Mouse (Mus musculus) mouse trophoblast stem cell (cell line): ENCODE results near the gene Fut8.
"Not testable (repeated sequence)": the region's sequence is repeated elsewhere in the genome, so short reads cannot be mapped to it uniquely, and the experiment has no call there.

Experiments used
- in situ Hi-C, 2 experiments: fragments of 300-500 bp; cut with MseI, MboI; formaldehyde crosslinking; loops; 2 replicates in 1 of 2; 3 replicates in 1 of 2; pipeline ENCODE4 v1.15.1; 2025

The Fut8 gene

GRCm38 (mm10) chr12:77498153-77498552 lies 260.2 kb downstream of the Fut8 start:
- in situ Hi-C loops, result no loop called here

GRCm38 (mm10) chr12:77500439-77501055 lies 262.6 kb downstream of the Fut8 start:
- in situ Hi-C loops, result no loop called here

- in situ Hi-C loops, result no loop called here
These were observed 263.7 kb downstream of the Fut8 start for GRCm38 (mm10) chr12:77501466-77502240.

GRCm38 (mm10) chr12:77502243-77502642 lies 264.3 kb downstream of the Fut8 start:
- in situ Hi-C loops, result no loop called here

GRCm38 (mm10) chr12:77505431-77505830 lies 267.5 kb downstream of the Fut8 start:
- in situ Hi-C loops, result no loop called here

GRCm38 (mm10) chr12:77507770-77508169 lies 269.8 kb downstream of the Fut8 start:
- in situ Hi-C loops, result no loop called here

- in situ Hi-C loops, result no loop called here
These were observed 272.8 kb downstream of the Fut8 start for GRCm38 (mm10) chr12:77510758-77511157.

GRCm38 (mm10) chr12:77511206-77511605 lies 273.3 kb downstream of the Fut8 start:
- in situ Hi-C loops, result no loop called here

GRCm38 (mm10) chr12:77511631-77512030 lies 273.7 kb downstream of the Fut8 start:
- in situ Hi-C loops, result no loop called here

GRCm38 (mm10) chr12:77516805-77517204 lies 278.9 kb downstream of the Fut8 start:
- in situ Hi-C loops, result no loop called here

- in situ Hi-C loops, result no loop called here
These were observed 279.8 kb downstream of the Fut8 start for GRCm38 (mm10) chr12:77517691-77518090.

- in situ Hi-C loops, result no loop called here
These were observed 281.7 kb downstream of the Fut8 start for GRCm38 (mm10) chr12:77519534-77520102.

- in situ Hi-C loops, result not testable (repeated sequence)
These were observed 286.1 kb downstream of the Fut8 start for GRCm38 (mm10) chr12:77524014-77524413.
